Mouse (Mus musculus) spleen, postnatal 36 days (tissue): ENCODE results near the gene Zfp423.

Experiments used
- DNase-seq, 2 experiments: peaks; one replicate each; pipeline ENCODE4 v3.0.0; 2022; ENCODE audit warnings: low spot score in 2 of 2, mixed read lengths in 1 of 2

Gene Zfp423

GRCm38 (mm10) chr8:87700321-87700720 is 259.1 kb downstream of the Zfp423 start:
- peak in 1 of 2 experiments; percentile 14 for DNase-seq

GRCm38 (mm10) chr8:87697127-87697526 is 262.3 kb downstream of the Zfp423 start:
- DNase-seq, result no peak

- DNase-seq, result no peak
Observed at GRCm38 (mm10) chr8:87693741-87694140, 265.7 kb downstream of the Zfp423 start.

GRCm38 (mm10) chr8:87690100-87691095 is 269.0 kb downstream of the Zfp423 start:
- no peak for DNase-seq

GRCm38 (mm10) chr8:87689192-87689591 is 270.2 kb downstream of the Zfp423 start:
- DNase-seq, result no peak

- no peak for DNase-seq
Observed at GRCm38 (mm10) chr8:87688348-87688747, 271.0 kb downstream of the Zfp423 start.

- DNase-seq, result no peak
Observed at GRCm38 (mm10) chr8:87686986-87687698, 272.3 kb downstream of the Zfp423 start.

- no peak for DNase-seq
Observed at GRCm38 (mm10) chr8:87686026-87686425, 273.4 kb downstream of the Zfp423 start.

- no peak for DNase-seq
Observed at GRCm38 (mm10) chr8:87685392-87685791, 274.0 kb downstream of the Zfp423 start.

- no peak for DNase-seq
Observed at GRCm38 (mm10) chr8:87682066-87682465, 277.3 kb downstream of the Zfp423 start.

GRCm38 (mm10) chr8:87680034-87680433 is 279.4 kb downstream of the Zfp423 start:
- DNase-seq, result no peak

GRCm38 (mm10) chr8:87679431-87680003 is 279.9 kb downstream of the Zfp423 start:
- no peak for DNase-seq

GRCm38 (mm10) chr8:87675411-87675810 is 284.0 kb downstream of the Zfp423 start:
- DNase-seq, result no peak

- peak; percentile 24 to 25 for DNase-seq
Observed at GRCm38 (mm10) chr8:87674157-87674556, 285.2 kb downstream of the Zfp423 start.

GRCm38 (mm10) chr8:87672214-87672613 is 287.2 kb downstream of the Zfp423 start:
- DNase-seq, result no peak

- DNase-seq, result no peak
Observed at GRCm38 (mm10) chr8:87671209-87671970, 288.0 kb downstream of the Zfp423 start.

- no peak for DNase-seq
Observed at GRCm38 (mm10) chr8:87670232-87670631, 289.2 kb downstream of the Zfp423 start.

GRCm38 (mm10) chr8:87668736-87669135 is 290.7 kb downstream of the Zfp423 start:
- DNase-seq, result no peak

GRCm38 (mm10) chr8:87667914-87668643 is 291.3 kb downstream of the Zfp423 start:
- DNase-seq, result no peak

- no peak for DNase-seq
Observed at GRCm38 (mm10) chr8:87667297-87667696, 292.1 kb downstream of the Zfp423 start.

GRCm38 (mm10) chr8:87665337-87665736 is 294.1 kb downstream of the Zfp423 start:
- no peak for DNase-seq
